Mouse (Mus musculus): ENCODE data around the gene Ttyh3.

Ttyh3 gene

DNA sequence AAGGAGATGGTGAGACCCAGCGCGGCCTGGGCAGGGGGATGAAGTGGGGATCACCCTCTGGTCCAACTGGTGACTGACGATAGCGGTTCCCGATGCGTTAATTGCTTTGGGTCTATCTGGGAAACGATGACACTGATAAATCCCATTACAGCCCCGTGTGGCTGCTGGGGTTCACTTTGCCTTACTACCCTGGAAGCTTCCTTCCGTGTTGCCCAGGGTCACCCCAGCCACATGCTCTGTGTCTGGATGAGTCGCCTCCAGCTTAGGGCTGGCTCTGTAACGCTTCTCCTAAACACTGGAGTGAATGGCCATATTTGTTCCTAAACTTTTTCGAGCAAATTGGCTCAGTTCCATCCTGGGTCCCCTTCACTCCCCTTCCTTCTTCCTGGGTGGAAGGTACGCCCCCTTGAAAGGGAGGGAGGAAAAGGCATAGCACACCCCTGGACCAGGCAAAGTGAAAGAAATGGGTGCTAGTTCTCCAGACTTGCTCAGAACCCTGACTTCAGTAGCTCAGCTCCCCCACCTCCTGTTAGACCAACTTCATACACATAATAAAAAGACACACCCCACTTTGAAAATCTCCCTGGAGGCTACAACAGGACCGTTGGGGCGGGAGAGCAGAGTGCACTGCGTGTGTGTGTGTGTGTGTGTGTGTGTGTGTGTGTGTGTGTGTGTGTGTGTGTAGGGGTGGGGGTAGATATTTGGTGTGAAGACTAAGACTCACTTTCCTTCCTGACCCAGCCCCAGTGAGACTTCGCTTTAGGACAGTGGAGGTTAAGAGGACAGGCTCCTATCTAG, 40.8 kb downstream of the Ttyh3 start:
- DNase-seq = peak; percentile 55

DNA sequence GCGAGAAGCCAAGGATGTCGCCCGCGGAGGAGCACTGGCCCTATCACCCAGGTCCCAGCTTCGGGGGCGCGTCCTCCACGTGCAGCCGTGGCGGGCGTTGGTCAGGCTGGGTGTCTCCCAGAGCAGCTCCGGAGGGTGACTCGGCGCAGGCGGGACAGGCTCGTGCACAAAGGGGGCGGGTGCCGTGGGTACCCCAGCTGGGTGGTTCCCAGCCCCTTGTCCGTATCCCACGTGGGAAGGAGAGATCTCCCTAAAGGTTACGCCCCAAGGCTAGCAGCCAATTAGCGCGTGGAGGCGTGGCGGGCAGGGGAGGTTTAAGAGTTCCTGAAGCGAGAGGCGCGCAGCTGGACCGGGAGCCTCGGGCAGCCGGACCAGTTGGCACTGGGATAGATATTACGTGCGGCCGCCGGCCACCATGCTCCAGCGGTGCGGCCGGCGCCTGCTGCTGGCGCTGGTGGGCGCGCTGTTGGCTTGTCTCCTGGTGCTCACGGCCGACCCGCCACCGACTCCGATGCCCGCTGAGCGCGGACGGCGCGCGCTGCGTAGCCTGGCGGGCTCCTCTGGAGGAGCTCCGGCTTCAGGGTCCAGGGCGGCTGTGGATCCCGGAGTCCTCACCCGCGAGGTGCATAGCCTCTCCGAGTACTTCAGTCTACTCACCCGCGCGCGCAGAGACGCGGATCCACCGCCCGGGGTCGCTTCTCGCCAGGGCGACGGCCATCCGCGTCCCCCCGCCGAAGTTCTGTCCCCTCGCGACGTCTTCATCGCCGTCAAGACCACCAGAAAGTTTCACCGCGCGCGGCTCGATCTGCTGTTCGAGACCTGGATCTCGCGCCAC, 41.6 kb downstream of the Ttyh3 start, which contains the start of gene Lfng:
Gene Lfng (plus strand): TSS at position 320 of the 835 bp plus-strand sequence.
- DNase-seq = peak; percentile 97

DNA sequence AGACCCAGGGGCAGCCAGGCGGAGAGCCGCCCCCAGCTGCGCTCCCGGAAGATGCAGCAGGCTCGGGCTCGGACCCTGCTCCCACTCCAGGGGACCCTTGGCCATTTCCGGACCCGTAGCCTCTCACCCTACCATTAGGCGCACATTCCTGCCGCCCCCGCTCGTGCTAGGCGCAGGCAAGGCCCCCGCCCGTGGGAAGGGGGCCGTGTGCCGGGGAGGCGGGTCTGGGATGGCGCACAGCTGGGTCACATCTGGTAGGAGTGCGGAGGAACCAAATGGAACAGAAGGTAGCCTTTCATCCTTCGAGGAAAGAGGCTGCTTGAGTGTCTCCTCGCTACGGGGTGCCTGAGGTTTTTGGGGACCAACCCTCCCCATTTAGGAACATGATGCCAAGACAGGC, 42.4 kb downstream of the Ttyh3 start:
- DNase-seq = peak; percentile 51

DNA sequence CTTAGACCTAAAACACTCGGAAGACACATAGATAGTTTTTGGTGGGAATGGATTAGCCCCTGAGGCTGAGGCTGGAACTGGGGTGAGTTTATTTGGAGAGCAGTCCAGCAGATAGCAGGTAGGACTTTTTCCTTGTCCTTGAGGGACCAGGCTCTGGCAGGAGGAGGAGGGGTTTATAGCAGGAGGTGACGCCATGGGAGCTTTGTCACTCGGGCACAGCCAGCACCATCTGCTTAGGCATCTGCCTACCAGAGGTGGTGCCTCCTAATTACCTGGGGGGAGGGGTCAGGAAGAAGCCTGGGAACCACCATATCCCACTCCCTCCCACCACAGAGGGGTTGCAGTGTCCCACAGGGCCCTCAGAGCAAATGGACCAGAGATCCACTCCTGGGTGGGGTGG, 43.6 kb downstream of the Ttyh3 start:
- no peak for DNase-seq

- peak; percentile 30 for DNase-seq
Observed at GRCm38 (mm10) chr5:140604386-140604785, 44.4 kb downstream of the Ttyh3 start.

DNA sequence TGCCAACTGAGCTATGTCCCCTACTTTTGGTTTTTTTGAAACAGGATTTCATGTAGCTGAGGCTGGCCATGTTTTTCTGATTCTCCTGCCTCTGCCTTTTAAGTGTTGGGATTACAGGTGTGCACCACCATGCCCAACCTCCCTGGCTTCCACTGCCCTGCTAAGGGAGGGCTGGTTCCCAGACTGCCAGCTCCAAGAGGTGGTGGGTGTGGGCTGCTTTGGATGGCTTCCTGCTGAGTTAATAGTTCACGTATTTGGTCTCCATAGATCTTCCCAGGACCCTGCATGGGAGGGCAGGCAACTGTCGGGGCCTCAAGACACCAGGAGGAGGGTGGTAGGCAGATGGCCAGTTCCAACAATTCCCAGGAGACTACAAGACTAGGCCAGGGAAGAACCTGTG, 46.3 kb downstream of the Ttyh3 start:
- DNase-seq = no peak

DNA sequence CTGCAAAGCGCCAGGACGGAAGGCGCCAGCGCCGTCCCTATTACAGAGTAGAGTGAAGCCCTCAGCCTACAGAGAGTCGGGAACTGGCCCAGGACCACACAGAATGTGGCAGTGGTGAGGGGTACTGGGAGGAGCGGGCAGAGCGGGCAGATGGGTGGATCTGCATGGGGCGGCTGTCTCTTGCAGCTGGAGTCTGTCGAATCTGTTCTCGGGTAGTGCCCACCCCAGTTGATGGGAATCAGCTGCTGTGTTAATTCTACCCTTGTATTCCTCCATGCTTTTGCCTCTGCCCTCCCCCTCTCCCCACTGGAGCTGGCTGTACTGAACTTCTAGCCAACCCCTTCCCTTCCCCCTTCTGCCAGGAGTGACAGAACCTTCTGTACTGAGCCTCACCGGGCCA, 47.1 kb downstream of the Ttyh3 start:
- no peak for DNase-seq

- no peak for DNase-seq
Observed at GRCm38 (mm10) chr5:140599939-140600338, 48.9 kb downstream of the Ttyh3 start.

DNA sequence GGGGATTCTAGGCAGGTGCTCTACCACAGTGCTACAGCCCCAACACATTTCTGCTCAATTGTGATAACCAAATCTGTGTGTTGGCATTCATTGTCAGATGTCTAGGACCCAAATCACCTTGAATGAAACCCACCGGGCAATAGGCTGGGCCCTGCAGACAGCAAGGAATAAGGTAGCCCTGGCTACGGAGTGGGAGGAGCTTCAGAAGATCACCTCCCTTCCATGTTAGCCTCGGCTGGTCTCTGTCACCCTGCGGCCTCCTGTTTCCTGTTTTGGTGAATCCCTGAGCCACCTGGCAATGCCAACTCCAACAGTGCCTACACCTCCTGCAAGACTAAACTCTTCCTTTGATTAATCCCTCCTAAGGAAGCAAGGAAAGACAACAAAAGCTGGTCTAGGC, 51.0 kb downstream of the Ttyh3 start:
- no peak for DNase-seq

GRCm38 (mm10) chr5:140596927-140597588, 51.8 kb downstream of the Ttyh3 start:
- DNase-seq = peak; percentile 82

GRCm38 (mm10) chr5:140596426-140596825, 52.4 kb downstream of the Ttyh3 start:
- DNase-seq = peak; percentile 67

DNA sequence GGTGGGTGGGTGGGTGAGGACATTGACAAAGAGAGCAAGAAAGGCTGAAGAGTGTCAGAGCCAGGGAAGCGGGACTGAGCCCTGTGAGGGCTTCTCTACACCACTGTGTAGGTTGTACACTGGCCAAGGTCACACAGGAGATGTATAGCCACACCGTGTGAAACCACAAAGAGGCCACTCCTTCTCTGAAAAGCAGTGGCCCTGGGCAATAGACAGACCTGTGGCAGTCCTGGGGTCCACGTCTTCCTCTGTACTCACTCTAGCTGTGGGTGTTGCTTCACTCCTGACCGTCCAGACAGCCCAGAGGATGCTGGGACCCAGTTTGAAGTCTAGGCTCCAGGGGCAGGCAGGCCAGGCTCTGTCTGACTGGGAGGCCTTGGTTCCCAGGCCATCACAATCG, 54.0 kb downstream of the Ttyh3 start:
- no peak for DNase-seq

DNA sequence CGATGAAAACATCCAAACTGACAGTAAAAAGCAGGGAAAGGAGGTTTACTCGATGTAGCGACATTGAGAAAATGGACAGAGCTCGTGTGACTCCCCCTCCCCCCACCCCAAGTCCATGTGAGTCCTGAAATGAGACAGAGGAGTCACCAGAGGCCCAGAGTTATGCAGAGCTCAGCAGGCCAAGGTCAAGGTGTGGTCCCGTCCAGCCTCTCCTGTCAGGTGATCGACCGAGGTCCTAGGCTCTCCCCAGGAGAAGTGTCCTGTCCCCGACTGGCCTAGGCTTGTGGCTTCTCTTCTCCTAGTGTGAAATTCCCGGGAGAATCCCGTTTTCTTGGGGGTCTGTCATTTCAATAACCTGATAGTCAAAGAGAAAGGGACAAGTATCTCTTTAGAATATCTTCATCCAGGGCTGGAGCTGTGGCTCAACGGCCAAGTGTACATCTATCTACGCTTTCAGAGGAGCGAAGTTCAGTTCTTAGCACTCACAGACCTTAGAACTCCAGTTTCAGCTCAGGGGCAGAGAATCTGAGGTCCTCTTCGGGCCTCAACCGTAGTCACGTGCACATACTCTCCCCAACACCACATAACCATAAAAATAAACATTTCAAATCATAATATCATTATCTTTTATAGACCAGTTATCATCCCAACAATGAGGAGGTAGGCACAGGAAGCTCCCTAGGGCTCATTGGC, 59.6 kb downstream of the Ttyh3 start:
- DNase-seq = no peak

DNA sequence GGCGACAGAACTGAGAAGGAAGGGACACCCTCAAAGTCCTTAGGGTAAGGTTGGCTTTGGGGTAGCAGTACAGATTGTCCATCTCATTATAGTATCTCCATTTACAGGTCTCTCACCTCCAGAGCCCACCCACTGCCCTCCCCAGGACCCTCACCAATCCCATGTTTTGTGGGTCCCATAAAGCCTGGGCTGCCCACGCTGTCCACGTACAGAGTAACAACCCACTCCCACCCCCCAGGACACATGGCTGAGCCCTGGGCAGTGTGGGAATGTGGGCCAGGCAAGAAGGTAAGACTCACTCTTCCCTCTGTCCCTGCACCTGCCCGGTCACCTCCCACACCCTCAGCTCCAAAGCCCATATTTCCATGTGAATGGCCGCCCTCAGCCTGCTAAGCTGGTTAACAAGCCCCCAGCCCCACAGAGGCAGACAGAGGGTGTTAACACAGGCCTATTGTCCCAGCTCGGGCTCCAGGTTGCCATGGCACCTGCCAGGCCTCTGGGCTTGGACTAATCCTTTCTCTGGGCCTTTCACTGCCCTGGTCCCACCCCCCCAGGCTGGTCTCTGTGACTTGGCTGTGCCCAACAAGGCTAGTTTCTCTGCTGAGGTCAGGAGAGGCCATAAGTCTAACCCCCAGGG, 65.0 kb downstream of the Ttyh3 start:
- DNase-seq = no peak

- DNase-seq = no peak
Observed at GRCm38 (mm10) chr5:140582995-140583731, 65.7 kb downstream of the Ttyh3 start.

GRCm38 (mm10) chr5:140581569-140581968, 67.3 kb downstream of the Ttyh3 start:
- peak; percentile 70 for DNase-seq

DNA sequence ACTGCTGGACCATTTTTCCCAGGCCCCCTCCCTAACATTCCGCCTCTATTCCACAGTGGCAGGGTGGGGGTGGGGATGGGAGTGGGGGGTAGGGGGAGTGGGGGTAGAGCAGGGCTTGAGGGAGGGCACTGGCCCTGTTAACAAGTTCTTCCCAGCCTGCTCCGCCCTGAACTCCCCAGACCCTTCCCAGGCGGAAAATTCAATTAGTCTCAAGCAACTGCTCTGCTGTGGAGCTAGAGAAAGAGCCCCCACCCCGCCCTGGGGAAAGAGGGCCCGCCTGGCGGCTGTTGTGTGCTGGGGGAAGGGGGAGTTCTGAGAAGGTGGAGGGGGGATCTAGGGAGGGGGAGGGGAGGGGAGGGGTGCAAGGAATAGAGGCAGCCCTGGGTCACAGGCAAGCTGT, 69.1 kb downstream of the Ttyh3 start:
- no peak for DNase-seq

DNA sequence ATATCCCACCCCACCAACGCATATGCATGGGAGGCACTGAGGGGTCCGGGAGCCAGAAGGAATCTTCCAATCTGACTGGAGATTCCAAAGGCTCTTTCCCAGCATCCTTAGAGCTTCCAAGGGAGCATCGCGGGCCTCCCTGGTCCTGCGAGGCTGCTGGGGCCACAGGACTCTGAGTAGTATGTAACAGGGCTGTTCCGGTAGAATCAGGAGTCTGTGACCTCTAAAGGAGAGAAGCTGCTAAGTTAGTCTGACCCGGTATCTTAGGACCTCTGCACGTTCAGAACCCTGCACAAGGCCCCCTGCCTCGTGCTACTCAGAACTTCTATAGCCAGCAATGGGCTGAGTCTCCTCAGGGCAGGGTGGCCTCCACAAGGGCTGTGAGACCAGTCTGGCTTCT, 69.6 kb downstream of the Ttyh3 start:
- DNase-seq = no peak

GRCm38 (mm10) chr5:140575381-140575866, 73.4 kb downstream of the Ttyh3 start:
- DNase-seq = no peak

DNA sequence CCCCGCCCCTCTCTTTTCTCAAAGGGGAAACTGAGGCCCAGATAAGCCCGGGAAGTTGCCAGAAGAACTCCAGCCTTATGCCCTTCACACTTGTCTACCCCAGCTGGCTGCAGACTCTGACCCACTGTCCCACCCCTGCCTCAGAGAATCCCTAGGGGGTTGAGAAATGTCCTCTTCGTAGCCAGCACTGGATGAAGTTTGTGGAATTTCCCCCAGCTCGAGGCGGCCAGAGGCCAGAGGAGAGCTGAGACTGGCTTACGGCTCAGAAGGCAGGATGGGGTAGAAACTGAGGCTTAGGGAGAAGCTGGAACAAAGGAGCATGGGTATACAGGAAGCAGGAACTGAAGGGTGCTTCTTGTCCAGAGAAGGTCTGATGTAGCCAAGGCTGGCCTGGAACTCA, 76.2 kb downstream of the Ttyh3 start:
- peak; percentile 64 for DNase-seq

GRCm38 (mm10) chr5:140571673-140572072, 77.2 kb downstream of the Ttyh3 start:
- DNase-seq = peak; percentile 84
